8 mouse cellular contexts compared by ENCODE assay signal in genomic region chr9:61965411-61965930, GRCm38 (mm10). TPM values are rescaled to one million over a fixed set of nuclear protein-coding genes. Genes with fewer than 3 reads are reported as not detected.
DNase-seq lines count a peak whose midpoint lies in the region; ATAC-seq lines count a peak whose summit lies in the region.

No protein-coding gene starts in this region.

- no peak overlapping the region for H3K9ac ChIP-seq in liver, embryonic 16.5 days (ENCODE audit: low read depth, low read length)
- H3K9ac ChIP-seq in neural tube, embryonic 14.5 days (replicated peaks; ENCODE audit: low read depth, low read length): no peak overlapping the region

- H3K9me3 ChIP-seq in liver, embryonic 16.5 days (replicated peaks; ENCODE audit: control insufficient read depth, low read length): no peaks in the 10 kb centered on the region
- no peaks in the 10 kb centered on the region for H3K9me3 ChIP-seq in neural tube, embryonic 14.5 days (ENCODE audit: control insufficient read depth, low read length)

- H3K4me2 ChIP-seq in liver, embryonic 16.5 days (ENCODE audit: low read depth, low read length): no peak overlapping the region
- no peak overlapping the region for H3K4me2 ChIP-seq in neural tube, embryonic 14.5 days (ENCODE audit: low read depth, low read length)

- ATAC-seq in liver, embryonic 16.5 days (ENCODE audit: low read depth): no peak
- ATAC-seq in neural tube, embryonic 14.5 days (ENCODE audit: low read depth): peak; percentile 65; the same call in 1 of the 2 replicates

- H3K4me3 ChIP-seq in liver, embryonic 16.5 days (ENCODE audit: low read depth, low read length): no peak overlapping the region
- H3K4me3 ChIP-seq in neural tube, embryonic 14.5 days (ENCODE audit: low read depth, low read length): no peak overlapping the region

- no peaks in the 10 kb centered on the region for H3K27me3 ChIP-seq in liver, embryonic 16.5 days (ENCODE audit: control insufficient read depth, insufficient read depth, low read depth, low read length)
- no peaks in the 10 kb centered on the region for H3K27me3 ChIP-seq in neural tube, embryonic 14.5 days (ENCODE audit: control insufficient read depth, insufficient read depth, low read length)

- DNase-seq in CD4-positive, CD25-positive, alpha-beta regulatory T cell, adult 2 months (ENCODE audit: low read depth, low spot score): peak; percentile 89
- peak; percentile 86 for DNase-seq in adrenal gland, postnatal 10 days
- peak; percentile 69 for DNase-seq in embryo, embryonic 9.5 days (ENCODE audit: extremely low spot score)
- peak; percentile 70 for DNase-seq in heart, adult 8-10 months (ENCODE audit: low spot score)
- DNase-seq in kidney, postnatal 10 days: peak; percentile 86
- DNase-seq in testis, postnatal 14 days (ENCODE audit: low spot score): peak; percentile 36

- 0 out of 2 replicates have a peak overlapping the region, but pooled peaks have one; percentile 43 for H3K27ac ChIP-seq in liver, embryonic 16.5 days (ENCODE audit: low read length)
- H3K27ac ChIP-seq in neural tube, embryonic 14.5 days (ENCODE audit: low read depth, low read length): no peak overlapping the region

- 6% methylated on average over 4 of the region's 4 CpGs for WGBS in liver, embryonic 16.5 days (ENCODE audit: insufficient replicate concordance)
- 46% methylated on average over 4 of the region's 4 CpGs for WGBS in neural tube, embryonic 14.5 days

- H3K36me3 ChIP-seq in liver, embryonic 16.5 days (ENCODE audit: control insufficient read depth, insufficient read depth): no peaks in the 10 kb centered on the region
- H3K36me3 ChIP-seq in neural tube, embryonic 14.5 days (ENCODE audit: control insufficient read depth, insufficient read depth, low read length): no peaks in the 10 kb centered on the region

- peaks cover 6% of the 10 kb centered on the region for H3K4me1 ChIP-seq in liver, embryonic 16.5 days (ENCODE audit: control insufficient read depth, low read depth, low read length)
- 0 out of 2 replicates have a peak, but pooled peaks cover 3% of the 10 kb centered on the region for H3K4me1 ChIP-seq in neural tube, embryonic 14.5 days (ENCODE audit: control insufficient read depth, insufficient read depth, low read length)

RNA-seq across cellular contexts. Expression of gene Kif23, which starts 18.9 kb away (rescaled TPM):
- 10 to 100 TPM; 21.5 to 38.3 TPM for total RNA-seq in adrenal gland, postnatal 10 days (2021)
- 1 to 10 TPM in 3 of 4 experiments, under 1 TPM in 1; 0.56 to 2.3 (median 1.4) TPM for total RNA-seq in heart, adult 8-10 months (2022)
- polyA plus RNA-seq in liver, embryonic 16.5 days (2015; fragmentation: Nextera tagmentation; extraction: Ambion mirVana): 63.3 and 64.2 TPM in 2 replicates
- polyA plus RNA-seq in neural tube, embryonic 14.5 days (2014; fragmentation: Nextera tagmentation; extraction: Ambion mirVana): 7.6 and 12.9 TPM in 2 replicates

RNA-seq across cellular contexts. Expression of gene Rplp1, which starts 51.1 kb away (rescaled TPM):
- total RNA-seq in adrenal gland, postnatal 10 days (2021): 1,000 to 10,000 TPM; 2,187 to 2,232 TPM
- 1,000 to 10,000 TPM; 1,398 to 1,706 (median 1,515) TPM for total RNA-seq in heart, adult 8-10 months (2022)
- 825 and 841 TPM in 2 replicates for polyA plus RNA-seq in liver, embryonic 16.5 days (2015; fragmentation: Nextera tagmentation; extraction: Ambion mirVana)
- 964 and 1,031 TPM in 2 replicates for polyA plus RNA-seq in neural tube, embryonic 14.5 days (2014; fragmentation: Nextera tagmentation; extraction: Ambion mirVana)

Comparison
In these comparisons a context has a peak if more than half of its experiments do, and no peak if none do; other contexts are left out.
1. DNase-seq: peak in every context shown above with its lines; median percentile 89 in CD4-positive, CD25-positive, alpha-beta regulatory T cell, adult 2 months; 86 in adrenal gland, postnatal 10 days; 86 in kidney, postnatal 10 days; 70 in heart, adult 8-10 months; 69 in embryo, embryonic 9.5 days; 36 in testis, postnatal 14 days.
2. RNA of gene Kif23, which starts 18.9 kb away (total RNA-seq): 21.5 to 38.3 TPM in adrenal gland, postnatal 10 days; 0.56 to 2.3 TPM in heart, adult 8-10 months; every median in the first group is over 4 times any median in the second.